21 mouse cellular contexts compared by ENCODE assay signal in the genomic region with DNA sequence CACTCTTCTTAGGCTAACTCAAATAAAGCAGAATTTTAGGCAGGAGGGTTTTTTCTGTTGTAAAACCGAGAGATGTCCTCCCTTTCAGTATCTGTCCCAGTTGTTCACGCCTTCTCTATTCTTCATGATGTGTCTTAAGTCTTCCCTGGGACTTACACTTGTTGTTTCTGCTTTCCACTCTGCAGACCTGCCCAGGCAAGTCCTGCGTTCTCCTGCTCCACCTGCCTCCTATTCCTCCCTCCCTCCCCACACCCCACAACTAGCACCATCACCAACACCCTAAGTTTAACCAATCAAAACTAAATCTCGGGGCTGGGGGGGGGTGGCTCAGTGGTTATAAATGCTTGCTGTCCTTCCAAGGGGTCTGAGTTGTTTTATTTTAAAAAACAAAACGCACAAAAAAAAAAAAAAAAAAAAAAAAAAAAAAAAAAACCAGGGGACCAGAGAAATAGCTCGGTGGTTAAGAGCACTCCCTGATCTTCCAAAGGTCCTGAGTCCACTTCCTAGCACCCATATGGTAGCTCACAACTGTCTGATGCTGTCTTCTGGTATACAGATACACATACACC. TPM values are rescaled to one million over a fixed set of nuclear protein-coding genes. Genes with fewer than 3 reads are reported as not detected.
DNase-seq lines count a peak whose midpoint lies in the region; TF ChIP-seq lines count a peak whose summit lies in the region.
"Had no signal": no experiment of that assay in that cellular context is flagged by ENCODE, and none has a peak within 500 bp of the region (broad histone marks: within the 10 kb centered on the region; RNA-seq: fewer than 3 reads in every experiment).

No protein-coding gene starts in this region.

- H3K9ac ChIP-seq in CH12.LX (ENCODE audit: insufficient read depth, low read depth): peak overlapping the region; percentile 68
- peak overlapping the region; percentile 76; the same call in 1 of the 2 replicates for H3K9ac ChIP-seq in ES-E14 (ENCODE audit: insufficient read depth, low read depth, low read length, poor library complexity, severe bottlenecking)
- H3K9ac ChIP-seq: embryonic facial prominence, embryonic 15.5 days; heart, embryonic 13.5 days; hindbrain, embryonic 13.5 days had no signal

- dilution Hi-C loops in CH12.LX (cut with MboI; ENCODE audit: extremely low pct_ligation_motif_present, extremely low pct_unique_long_range_greater_than_20kb, low sequenced_read_pairs): no loop called here

- no peak for TF ChIP-seq EP300 in CH12.LX (IDR thresholded peaks at IDR 0.05; ENCODE audit: low read length)

- H3K4me3 ChIP-seq in CH12.LX (replicated peaks in 1 of 3; ENCODE audit: low read depth in 2 of 3, low read length in 2 of 3, poor library complexity in 1 of 3): peak overlapping the region in 1 of 3 experiments; percentile 1
- H3K4me3 ChIP-seq in ES-E14 (ENCODE audit: insufficient read depth in 1 of 2, low read depth in 1 of 2, low read length in 2 of 2, poor library complexity in 1 of 2, severe bottlenecking in 1 of 2): peak overlapping the region; percentile 63 to 73
- H3K4me3 ChIP-seq in hindbrain, embryonic 10.5 days: no peak overlapping the region
- H3K4me3 ChIP-seq: embryonic facial prominence, embryonic 15.5 days; erythroblast, embryonic 14.5 days; forebrain, embryonic 10.5 days; heart, embryonic 13.5 days; hindbrain, embryonic 13.5 days had no signal

- peak; percentile 41; the same call in 1 of the 2 replicates for TF ChIP-seq POLR2A in CH12.LX (IDR thresholded peaks at IDR 0.05; ENCODE audit: low read depth, low read length)

- TF ChIP-seq RAD21 in CH12.LX (IDR thresholded peaks at IDR 0.05; ENCODE audit: low read depth, low read length): no peak

- H3K36me3 ChIP-seq in CH12.LX (replicated peaks in 1 of 2; ENCODE audit: control insufficient read depth in 1 of 2, insufficient read depth in 1 of 2, low read length in 1 of 2) (peaks cover 5 to 26% of the 10 kb centered on the region in 2 experiments), ES-E14 (ENCODE audit: control insufficient read depth, insufficient read depth, low read length, poor library complexity, severe bottlenecking) (peaks cover 7% of the 10 kb centered on the region)
- peaks cover 11% of the 10 kb centered on the region; the same call in 1 of the 2 replicates for H3K36me3 ChIP-seq in hindbrain, embryonic 10.5 days
- H3K36me3 ChIP-seq: hindbrain, embryonic 13.5 days had no signal

- peak; percentile 34 for DNase-seq in 416B (ENCODE audit: low read depth)
- peak; percentile 26 for DNase-seq in CH12.LX (ENCODE audit: extremely low read depth)
- DNase-seq in ES-E14 (ENCODE audit: low read depth, low spot score): no peak
- DNase-seq in ZHBTc4 (ENCODE audit: low read depth, low spot score): peak; percentile 76
- DNase-seq in hindbrain, embryonic 10.5 days (ENCODE audit: low spot score): no peak
- no peak for DNase-seq in kidney, adult 9 months
- DNase-seq: adrenal gland, postnatal 14 days; B cell, adult 2 months; cerebellum, adult 11-12 months; cerebellum, adult 9-11 months; cerebellum, postnatal 36 days; gastrocnemius, postnatal 36 days; heart, adult 11 months; heart, postnatal 4 days; kidney, adult 11 months had no signal

- peaks cover 26% of the 10 kb centered on the region for H3K79me2 ChIP-seq in CH12.LX (replicated peaks; ENCODE audit: control insufficient read depth, extremely low read depth, insufficient read depth, poor library complexity, severe bottlenecking)

- peaks cover 2% of the 10 kb centered on the region for H3K9me3 ChIP-seq in CH12.LX (replicated peaks; ENCODE audit: low read length)
- no peaks in the 10 kb centered on the region for H3K9me3 ChIP-seq in ES-E14 (ENCODE audit: control insufficient read depth, insufficient read depth, low read depth, low read length)
- 0 out of 2 replicates have a peak, but pooled peaks cover 6% of the 10 kb centered on the region for H3K9me3 ChIP-seq in hindbrain, embryonic 10.5 days
- H3K9me3 ChIP-seq: embryonic facial prominence, embryonic 15.5 days; heart, embryonic 13.5 days; hindbrain, embryonic 13.5 days had no signal

- in situ Hi-C loops in CH12.LX (cut with MboI; ENCODE audit: low pct_ligation_motif_present, low pct_unique_long_range_greater_than_20kb, low sequenced_read_pairs): no loop called here
- in situ Hi-C loops in ES-E14 (cut with MboI; ENCODE audit: low sequenced_read_pairs in 2 of 2, unreplicated experiment in 2 of 2): no loop called here

- H3K4me2 ChIP-seq in CH12.LX (ENCODE audit: insufficient read depth, low read depth, poor library complexity, severe bottlenecking): peak overlapping the region; percentile 79
- H3K4me2 ChIP-seq: embryonic facial prominence, embryonic 15.5 days; heart, embryonic 13.5 days; hindbrain, embryonic 13.5 days had no signal

- TF ChIP-seq CTCF in CH12.LX (conservative IDR thresholded peaks at IDR 0.05 in 1 of 2, IDR thresholded peaks at IDR 0.05 in 1 of 2; ENCODE audit: low read depth in 2 of 2, low read length in 2 of 2): no peak

- no peaks in the 10 kb centered on the region for H3K27me3 ChIP-seq in CH12.LX (replicated peaks)
- H3K27me3 ChIP-seq in hindbrain, embryonic 10.5 days (ENCODE audit: insufficient read depth, poor library complexity, severe bottlenecking): no peaks in the 10 kb centered on the region
- H3K27me3 ChIP-seq: embryonic facial prominence, embryonic 15.5 days; heart, embryonic 13.5 days; hindbrain, embryonic 13.5 days had no signal

- peak overlapping the region; percentile 88 for H3K27ac ChIP-seq in CH12.LX (ENCODE audit: insufficient read depth, low read depth)
- H3K27ac ChIP-seq in ES-E14 (ENCODE audit: insufficient read depth, low read depth, low read length, poor library complexity, severe bottlenecking): peak overlapping the region; percentile 74; the same call in 1 of the 2 replicates
- H3K27ac ChIP-seq in hindbrain, embryonic 10.5 days: no peak overlapping the region
- H3K27ac ChIP-seq: embryonic facial prominence, embryonic 15.5 days; forebrain, embryonic 10.5 days; heart, embryonic 13.5 days; hindbrain, embryonic 13.5 days; hindbrain, postnatal 0 days had no signal

- peaks cover 10 to 31% of the 10 kb centered on the region in 2 experiments for H3K4me1 ChIP-seq in CH12.LX (ENCODE audit: control insufficient read depth in 1 of 2, insufficient read depth in 2 of 2)
- peaks cover 5 to 13% of the 10 kb centered on the region in 2 experiments for H3K4me1 ChIP-seq in ES-E14 (ENCODE audit: control insufficient read depth in 2 of 2, insufficient read depth in 2 of 2, low read length in 2 of 2, poor library complexity in 1 of 2)
- H3K4me1 ChIP-seq in hindbrain, embryonic 10.5 days (replicated peaks): peaks cover 16% of the 10 kb centered on the region

- WGBS in hindbrain, embryonic 10.5 days: 85% methylated on average over 6 of the region's 6 CpGs

TF ChIP-seq in CH12.LX, 34 proteins besides CTCF, POLR2A, EP300 and RAD21:
- no peak for TF ChIP-seq RCOR1 (conservative IDR thresholded peaks at IDR 0.05; ENCODE audit: low read depth, low read length)
- TF ChIP-seq ZNF384 (IDR thresholded peaks at IDR 0.05; ENCODE audit: low read depth, low read length): peak; percentile 89
- TF ChIP-seq SIN3A (IDR thresholded peaks at IDR 0.05; ENCODE audit: low read length): no peak
- no peak for TF ChIP-seq E2F4 (IDR thresholded peaks at IDR 0.05; ENCODE audit: insufficient replicate concordance, low read depth, low read length)
- 0 out of 2 replicates have a peak, but pooled peaks have one; percentile 38 for TF ChIP-seq CHD1 (IDR thresholded peaks at IDR 0.05; ENCODE audit: low read depth, low read length)
- 0 out of 2 replicates have a peak, but pooled peaks have one; percentile 29 for TF ChIP-seq TBP (conservative IDR thresholded peaks at IDR 0.05; ENCODE audit: low read depth, low read length)
- no peak; the same call in 1 of the 2 replicates for TF ChIP-seq MAZ (IDR thresholded peaks at IDR 0.05; ENCODE audit: low read depth, low read length)
- no peak for TF ChIP-seq NRF1 (IDR thresholded peaks at IDR 0.05; ENCODE audit: low read depth, low read length)
- 0 out of 2 replicates have a peak, but pooled peaks have one; percentile 30 for TF ChIP-seq IRF4 (IDR thresholded peaks at IDR 0.05; ENCODE audit: low read depth, low read length)
- TF ChIP-seq SMC3 (IDR thresholded peaks at IDR 0.05; ENCODE audit: low read depth, low read length): no peak

TF ChIP-seq in ES-E14, 5 proteins besides CTCF, POLR2A, EP300 and RAD21:
- TF ChIP-seq ZNF384 (IDR thresholded peaks at IDR 0.05; ENCODE audit: low read depth, low read length): peak; percentile 90
- no peak for TF ChIP-seq CHD2 (IDR thresholded peaks at IDR 0.05; ENCODE audit: low read depth, low read length)
- no peak for TF ChIP-seq HCFC1 (IDR thresholded peaks at IDR 0.05; ENCODE audit: borderline replicate concordance, insufficient read depth, low read length)
- 0 out of 2 replicates have a peak, but pooled peaks have one; percentile 5 for TF ChIP-seq MAFK (IDR thresholded peaks at IDR 0.05; ENCODE audit: insufficient read depth, low read depth, low read length)
- TF ChIP-seq ZC3H11A (IDR thresholded peaks at IDR 0.05; ENCODE audit: borderline replicate concordance, low read depth, low read length): no peak
TF ChIP-seq in ES-E14: peak in this region for 2.

RNA-seq across cellular contexts. Expression of gene Afg1l, which starts 3.3 kb away (rescaled TPM):
- total RNA-seq in CH12.LX (2012; rRNA removed) (4.6 and 6.9 TPM in 2 replicates), CH12.LX (2014; rRNA removed) (3.5 and 4.5 TPM in 2 replicates), ES-E14 (2012; rRNA removed) (7.7 and 8.6 TPM in 2 replicates)
- 3.1 TPM in 2 replicates for polyA plus RNA-seq in CH12.LX (2012; ENCODE audit: insufficient read length, low read depth)
- 4.6 and 4.8 TPM in 2 replicates for polyA plus RNA-seq in hindbrain, embryonic 10.5 days (2016; fragmentation: Nextera tagmentation; extraction: Ambion mirVana)

RNA-seq across cellular contexts. Expression of gene Snx3, which starts 26.8 kb away (rescaled TPM):
- total RNA-seq in CH12.LX (2012; rRNA removed): 65.5 and 67.2 TPM in 2 replicates
- 103 and 115 TPM in 2 replicates for total RNA-seq in CH12.LX (2014; rRNA removed)
- polyA plus RNA-seq in CH12.LX (2012; ENCODE audit: insufficient read length, low read depth): 165 and 187 TPM in 2 replicates
- total RNA-seq in ES-E14 (2012; rRNA removed): 57.7 and 82.9 TPM in 2 replicates
- polyA plus RNA-seq in hindbrain, embryonic 10.5 days (2016; fragmentation: Nextera tagmentation; extraction: Ambion mirVana): 235 and 242 TPM in 2 replicates

Comparison
In these comparisons a context has a peak if more than half of its experiments do, and no peak if none do; other contexts are left out.
1. DNase-seq: peak in 416B (single experiment), CH12.LX (single experiment) and ZHBTc4 (single experiment); none in ES-E14 (single experiment), hindbrain, embryonic 10.5 days (single experiment) and kidney, adult 9 months (single experiment).